Mouse (Mus musculus): ENCODE data around the gene Zfp945. TPM values are rescaled to one million over a fixed set of nuclear protein-coding genes. Genes with fewer than 3 reads are reported as not detected.
"Not testable (repeated sequence)": the region's sequence is repeated elsewhere in the genome, so short reads cannot be mapped to it uniquely, and the experiment has no call there.

The Zfp945 gene
- polyA plus RNA-seq (2012; rRNA removed), result 0.75 and 0.98 TPM in 2 replicates

- Histone ChIP-seq H3K4me1 (ENCODE audit: control insufficient read depth, insufficient read depth, low read length) (no peaks in the 10 kb centered on the region; the same call in 1 of the 2 replicates), H3K27me3 (ENCODE audit: control insufficient read depth, insufficient read depth, low read length) (no peaks in the 10 kb centered on the region), H3K4me3 (ENCODE audit: control insufficient read depth, low read depth, low read length) (peak within 1 kb of the TSS; percentile 87), H3K27ac (ENCODE audit: control insufficient read depth, insufficient read depth, low read depth, low read length) (no peak within 1 kb of the TSS), H3K36me3 (ENCODE audit: control insufficient read depth, insufficient read depth, low read length) (no peaks in the 10 kb centered on the region)
- TF ChIP-seq POLR2A (IDR thresholded peaks at IDR 0.05; ENCODE audit: control insufficient read depth, low read depth, low read length) (peak; percentile 34; the same call in 1 of the 2 replicates), CTCF (IDR thresholded peaks at IDR 0.05; ENCODE audit: control insufficient read depth, insufficient read depth, insufficient replicate concordance, low read depth, low read length) (no peak)
Measured at GRCm38 (mm10) chr17:22866845-22867481, at the start of gene Zfp945. Gene Zfp945, minus strand, starts transcription at chr17:22867134.

- H3K4me3 ChIP-seq (ENCODE audit: control insufficient read depth, low read depth, low read length), result no peak overlapping the region
Measured at GRCm38 (mm10) chr17:22888302-22888701, 21.4 kb upstream of the Zfp945 start.

GRCm38 (mm10) chr17:22884059-22884698 is 17.2 kb upstream of the Zfp945 start:
- Histone ChIP-seq H3K27ac (ENCODE audit: control insufficient read depth, insufficient read depth, low read depth, low read length) (no peak overlapping the region), H3K36me3 (ENCODE audit: control insufficient read depth, insufficient read depth, low read length) (no peaks in the 10 kb centered on the region), H3K27me3 (ENCODE audit: control insufficient read depth, insufficient read depth, low read length) (no peaks in the 10 kb centered on the region), H3K4me1 (ENCODE audit: control insufficient read depth, insufficient read depth, low read length) (peaks cover 2% of the 10 kb centered on the region), H3K4me3 (ENCODE audit: control insufficient read depth, low read depth, low read length) (no peak overlapping the region)
- TF ChIP-seq CTCF (IDR thresholded peaks at IDR 0.05; ENCODE audit: control insufficient read depth, insufficient read depth, insufficient replicate concordance, low read depth, low read length) (no peak), POLR2A (IDR thresholded peaks at IDR 0.05; ENCODE audit: control insufficient read depth, low read depth, low read length) (no peak)

More at GRCm38 (mm10) chr17:22888302-22888701, 21.4 kb upstream of the Zfp945 start:
- Histone ChIP-seq H3K27me3 (ENCODE audit: control insufficient read depth, insufficient read depth, low read length) (no peaks in the 10 kb centered on the region), H3K36me3 (ENCODE audit: control insufficient read depth, insufficient read depth, low read length) (no peaks in the 10 kb centered on the region), H3K4me1 (ENCODE audit: control insufficient read depth, insufficient read depth, low read length) (peaks cover 2% of the 10 kb centered on the region), H3K27ac (ENCODE audit: control insufficient read depth, insufficient read depth, low read depth, low read length) (no peak overlapping the region)
- no peak for TF ChIP-seq CTCF (IDR thresholded peaks at IDR 0.05; ENCODE audit: control insufficient read depth, insufficient read depth, insufficient replicate concordance, low read depth, low read length)
- no peak for TF ChIP-seq POLR2A (IDR thresholded peaks at IDR 0.05; ENCODE audit: control insufficient read depth, low read depth, low read length)

DNA sequence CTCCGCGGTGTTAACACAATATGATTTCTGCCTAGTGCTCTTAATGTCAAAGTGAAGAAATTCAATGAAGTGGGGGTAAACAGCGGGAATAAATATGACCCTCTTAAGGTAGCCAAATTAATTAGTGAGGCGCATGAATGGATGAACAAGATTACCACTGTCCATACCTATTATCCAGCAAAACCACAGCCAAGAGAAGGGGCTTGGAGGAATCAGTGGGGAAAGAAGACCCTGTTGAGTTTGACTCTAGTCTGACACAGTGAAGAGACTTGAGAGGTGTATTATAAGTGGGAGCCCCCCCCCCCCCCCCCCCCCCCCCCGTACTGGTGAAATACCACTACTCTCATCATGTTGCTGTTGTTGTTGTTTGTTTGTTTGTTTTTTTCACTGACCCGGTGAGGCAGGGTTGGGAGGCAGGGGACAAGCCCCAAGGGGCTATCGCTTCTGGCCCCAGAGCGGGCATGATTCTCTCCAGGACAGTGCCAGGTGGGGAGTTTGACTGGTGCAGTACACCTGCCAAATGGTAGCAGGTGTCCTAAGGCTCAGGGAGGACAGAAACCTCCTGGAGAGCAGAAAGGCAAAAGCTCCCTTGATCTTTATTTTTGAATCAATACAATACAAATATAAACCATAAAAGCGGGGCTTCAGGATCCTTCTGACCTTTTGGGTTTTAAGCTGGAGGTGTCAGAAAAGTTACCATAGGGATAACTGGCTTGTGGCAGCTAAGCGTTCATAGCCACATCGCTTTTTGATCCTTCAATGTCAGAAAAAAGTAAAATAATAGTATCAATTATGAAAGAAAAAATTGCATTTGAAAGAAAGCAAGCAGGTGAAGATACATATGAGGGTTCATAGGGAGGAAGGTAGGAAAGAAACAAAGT is 10.7 kb upstream of the Zfp945 start:
- TF ChIP-seq POLR2A (IDR thresholded peaks at IDR 0.05; ENCODE audit: control insufficient read depth, low read depth, low read length), result no peak
- TF ChIP-seq CTCF (IDR thresholded peaks at IDR 0.05; ENCODE audit: control insufficient read depth, insufficient read depth, insufficient replicate concordance, low read depth, low read length), result no peak
- no peaks in the 10 kb centered on the region for H3K4me1 ChIP-seq (ENCODE audit: control insufficient read depth, insufficient read depth, low read length)
- H3K36me3 ChIP-seq (ENCODE audit: control insufficient read depth, insufficient read depth, low read length), result no peaks in the 10 kb centered on the region
- no peak overlapping the region for H3K4me3 ChIP-seq (ENCODE audit: control insufficient read depth, low read depth, low read length)
- H3K27ac ChIP-seq (ENCODE audit: control insufficient read depth, insufficient read depth, low read depth, low read length), result no peak overlapping the region
- no peaks in the 10 kb centered on the region for H3K27me3 ChIP-seq (ENCODE audit: control insufficient read depth, insufficient read depth, low read length)

DNA sequence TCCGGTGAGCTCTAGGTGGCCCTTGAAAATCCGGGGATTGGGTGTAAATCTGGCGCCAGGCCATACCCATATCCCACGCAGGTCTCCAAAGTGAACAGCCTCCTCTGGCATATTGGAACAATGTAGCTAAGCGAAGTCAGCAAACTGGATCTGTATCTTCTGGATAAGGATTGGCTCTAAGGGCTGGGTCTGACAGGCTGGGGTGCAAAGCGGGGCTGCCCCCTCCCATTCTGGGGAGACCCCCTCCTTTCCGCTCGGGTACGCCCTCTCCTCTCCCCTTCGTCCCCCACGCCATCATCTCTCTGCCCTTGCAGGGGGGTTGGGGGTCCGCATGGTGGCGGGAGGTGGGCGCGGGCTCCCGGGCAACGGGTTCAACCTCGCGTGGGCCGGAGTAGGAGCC is 9.4 kb upstream of the Zfp945 start:
- no peak for TF ChIP-seq CTCF (IDR thresholded peaks at IDR 0.05; ENCODE audit: control insufficient read depth, insufficient read depth, insufficient replicate concordance, low read depth, low read length)
- TF ChIP-seq POLR2A (IDR thresholded peaks at IDR 0.05; ENCODE audit: control insufficient read depth, low read depth, low read length), result no peak
- H3K36me3 ChIP-seq (ENCODE audit: control insufficient read depth, insufficient read depth, low read length), result no peaks in the 10 kb centered on the region
- H3K4me1 ChIP-seq (ENCODE audit: control insufficient read depth, insufficient read depth, low read length), result no peaks in the 10 kb centered on the region
- H3K27me3 ChIP-seq (ENCODE audit: control insufficient read depth, insufficient read depth, low read length), result no peaks in the 10 kb centered on the region
- H3K4me3 ChIP-seq (ENCODE audit: control insufficient read depth, low read depth, low read length), result no peak overlapping the region
- H3K27ac ChIP-seq (ENCODE audit: control insufficient read depth, insufficient read depth, low read depth, low read length), result no peak overlapping the region

DNA sequence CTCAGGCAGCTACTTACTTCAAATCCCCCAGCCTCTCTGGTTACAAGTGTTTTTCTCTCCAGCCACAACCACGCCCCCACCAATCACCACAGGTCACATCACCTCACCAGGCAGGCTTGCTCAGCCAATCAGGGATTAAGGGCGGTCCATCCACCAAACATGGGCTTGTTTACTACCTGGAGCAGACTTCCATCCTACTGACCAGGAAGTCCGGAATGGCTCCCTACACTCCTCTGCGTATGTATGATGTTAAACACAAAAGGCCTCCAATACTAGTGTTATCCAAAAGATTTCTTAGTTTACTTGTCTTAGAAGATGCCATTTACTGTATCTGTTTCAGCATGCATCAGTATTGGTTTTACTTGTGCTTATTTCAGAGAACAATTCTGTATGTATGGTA is 8.6 kb upstream of the Zfp945 start:
- not testable (repeated sequence) for H3K27ac ChIP-seq (ENCODE audit: control insufficient read depth, insufficient read depth, low read depth, low read length); H3K36me3 ChIP-seq (ENCODE audit: control insufficient read depth, insufficient read depth, low read length); H3K4me3 ChIP-seq (ENCODE audit: control insufficient read depth, low read depth, low read length); H3K4me1 ChIP-seq (ENCODE audit: control insufficient read depth, insufficient read depth, low read length); H3K27me3 ChIP-seq (ENCODE audit: control insufficient read depth, insufficient read depth, low read length)

GRCm38 (mm10) chr17:22866421-22866844 is 501 bp downstream of the Zfp945 start:
- H3K36me3 ChIP-seq (ENCODE audit: control insufficient read depth, insufficient read depth, low read length), result no peaks in the 10 kb centered on the region
- H3K4me1 ChIP-seq (ENCODE audit: control insufficient read depth, insufficient read depth, low read length), result no peaks in the 10 kb centered on the region; the same call in 1 of the 2 replicates
- no peak for TF ChIP-seq CTCF (IDR thresholded peaks at IDR 0.05; ENCODE audit: control insufficient read depth, insufficient read depth, insufficient replicate concordance, low read depth, low read length)
- TF ChIP-seq POLR2A (IDR thresholded peaks at IDR 0.05; ENCODE audit: control insufficient read depth, low read depth, low read length), result no peak
- no peak overlapping the region for H3K27ac ChIP-seq (ENCODE audit: control insufficient read depth, insufficient read depth, low read depth, low read length)
- H3K4me3 ChIP-seq (ENCODE audit: control insufficient read depth, low read depth, low read length), result peak overlapping the region; percentile 87
- H3K27me3 ChIP-seq (ENCODE audit: control insufficient read depth, insufficient read depth, low read length), result no peaks in the 10 kb centered on the region

All from testis, adult 2 months (tissue).